Mouse (Mus musculus): Measurements from ENCODE around the gene Gmcl1. TPM values are rescaled to one million over a fixed set of nuclear protein-coding genes. Genes with fewer than 3 reads are reported as not detected.
A peak's percentile ranks its signal among the peaks of the same experiment; 100 is the strongest.

The Gmcl1 gene
- polyA plus RNA-seq, 1 experiment from 2014 or later: 16.7 TPM

DNA sequence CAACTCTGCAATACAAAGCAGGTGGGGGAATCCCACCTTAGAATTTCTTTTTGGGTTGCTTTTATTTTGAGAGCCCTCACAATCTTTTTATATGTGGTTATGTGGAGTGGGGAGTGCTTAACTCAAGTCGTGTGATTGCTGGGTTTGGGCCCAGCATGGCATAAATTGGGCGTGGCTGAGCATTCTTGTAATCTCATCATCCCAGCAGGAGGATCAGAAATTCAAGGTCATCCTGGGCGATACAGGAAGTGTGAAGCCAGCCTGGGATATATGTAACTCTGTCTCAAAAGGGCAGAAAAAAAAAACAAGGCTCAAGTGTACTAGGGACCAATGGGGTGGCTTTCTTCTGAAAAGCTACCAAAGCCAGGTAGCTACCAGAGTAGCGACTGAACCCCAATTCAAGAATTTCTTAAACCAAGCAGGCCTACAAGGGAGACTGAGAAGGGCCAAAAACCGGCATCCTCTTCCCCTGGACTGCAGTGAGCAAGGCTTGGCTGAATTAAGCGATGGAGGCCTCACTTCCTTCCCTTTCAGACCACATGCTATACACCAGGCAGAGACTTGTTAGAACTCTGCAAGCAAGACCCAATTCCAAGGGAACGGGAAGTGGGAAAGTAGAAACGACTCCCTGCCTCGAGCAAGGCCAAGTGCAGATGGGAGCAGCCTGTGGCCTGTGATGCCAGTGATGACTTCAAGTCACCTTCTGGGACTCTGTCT is 72.9 kb downstream of the Gmcl1 start:
- WGBS: 70% methylated on average over 9 of the region's 9 CpGs
- H3K9ac ChIP-seq (ENCODE audit: low read depth, low read length): no peak overlapping the region
- no peak overlapping the region for H3K4me2 ChIP-seq (replicated peaks; ENCODE audit: low read depth)
- H3K9me3 ChIP-seq (ENCODE audit: control insufficient read depth): no peaks in the 10 kb centered on the region
- no peak for TF ChIP-seq CTCF (IDR thresholded peaks at IDR 0.05; ENCODE audit: low read depth)
- no peak overlapping the region for H3K4me3 ChIP-seq (ENCODE audit: low read depth, low read length)
- no peak for ATAC-seq
- peaks cover 68% of the 10 kb centered on the region for H3K36me3 ChIP-seq (ENCODE audit: control insufficient read depth, insufficient read depth)
- H3K27me3 ChIP-seq (replicated peaks; ENCODE audit: control insufficient read depth, insufficient read depth, low read length): no peaks in the 10 kb centered on the region
- H3K4me1 ChIP-seq (replicated peaks; ENCODE audit: control insufficient read depth, insufficient read depth, low read length): 0 out of 2 replicates have a peak, but pooled peaks cover 2% of the 10 kb centered on the region
- H3K27ac ChIP-seq (ENCODE audit: low read depth, low read length): peak overlapping the region; percentile 35; the same call in 1 of the 2 replicates

GRCm38 (mm10) chr6:86658501-86658900 is 74.7 kb downstream of the Gmcl1 start:
- Histone ChIP-seq H3K27ac (ENCODE audit: low read depth, low read length) (no peak overlapping the region), H3K9ac (ENCODE audit: low read depth, low read length) (no peak overlapping the region), H3K4me3 (ENCODE audit: low read depth, low read length) (no peak overlapping the region), H3K9me3 (ENCODE audit: control insufficient read depth) (no peaks in the 10 kb centered on the region), H3K27me3 (replicated peaks; ENCODE audit: control insufficient read depth, insufficient read depth, low read length) (no peaks in the 10 kb centered on the region), H3K4me2 (replicated peaks; ENCODE audit: low read depth) (no peak overlapping the region), H3K4me1 (replicated peaks; ENCODE audit: control insufficient read depth, insufficient read depth, low read length) (0 out of 2 replicates have a peak, but pooled peaks cover 7% of the 10 kb centered on the region), H3K36me3 (ENCODE audit: control insufficient read depth, insufficient read depth) (peaks cover 61% of the 10 kb centered on the region)
- 81% methylated on average over 3 of the region's 3 CpGs for WGBS
- no peak for ATAC-seq
- TF ChIP-seq CTCF (IDR thresholded peaks at IDR 0.05; ENCODE audit: low read depth): no peak

GRCm38 (mm10) chr6:86654270-86654916 is 78.8 kb downstream of the Gmcl1 start:
- Histone ChIP-seq H3K27ac (ENCODE audit: low read depth, low read length) (peak overlapping the region; percentile 57), H3K4me2 (replicated peaks; ENCODE audit: low read depth) (0 out of 2 replicates have a peak overlapping the region, but pooled peaks have one; percentile 24), H3K36me3 (ENCODE audit: control insufficient read depth, insufficient read depth) (peaks cover 66% of the 10 kb centered on the region), H3K9ac (ENCODE audit: low read depth, low read length) (no peak overlapping the region), H3K27me3 (replicated peaks; ENCODE audit: control insufficient read depth, insufficient read depth, low read length) (no peaks in the 10 kb centered on the region), H3K4me1 (replicated peaks; ENCODE audit: control insufficient read depth, insufficient read depth, low read length) (0 out of 2 replicates have a peak, but pooled peaks cover 7% of the 10 kb centered on the region), H3K4me3 (ENCODE audit: low read depth, low read length) (no peak overlapping the region), H3K9me3 (ENCODE audit: control insufficient read depth) (no peaks in the 10 kb centered on the region)
- TF ChIP-seq CTCF (IDR thresholded peaks at IDR 0.05; ENCODE audit: low read depth): peak; percentile 71
- peak; percentile 92 for ATAC-seq
- WGBS: 52% methylated on average over 9 of the region's 9 CpGs

DNA sequence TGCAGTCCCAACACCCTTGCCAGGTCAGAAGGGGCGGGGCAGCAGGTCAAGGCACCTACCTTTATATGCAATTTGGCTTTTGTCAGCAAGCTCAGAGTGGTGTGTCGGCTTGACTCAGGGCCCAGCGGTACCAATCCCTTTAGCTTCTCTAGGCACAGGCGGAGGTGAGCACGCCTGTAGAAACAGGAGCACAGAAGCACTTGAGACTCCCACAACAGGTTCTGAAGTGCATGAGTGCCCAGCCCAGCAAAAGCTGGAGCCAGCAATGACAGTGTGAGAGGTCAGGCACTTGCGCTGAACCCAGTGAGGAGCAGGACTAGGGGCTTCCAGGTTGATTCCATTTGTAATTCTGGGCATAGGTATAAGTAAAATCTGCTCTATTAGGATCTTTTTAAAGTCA is 80.2 kb downstream of the Gmcl1 start:
- no peak overlapping the region for H3K4me3 ChIP-seq (ENCODE audit: low read depth, low read length)
- H3K4me1 ChIP-seq (replicated peaks; ENCODE audit: control insufficient read depth, insufficient read depth, low read length): 0 out of 2 replicates have a peak, but pooled peaks cover 7% of the 10 kb centered on the region
- H3K27me3 ChIP-seq (replicated peaks; ENCODE audit: control insufficient read depth, insufficient read depth, low read length): no peaks in the 10 kb centered on the region
- no peak overlapping the region for H3K9ac ChIP-seq (ENCODE audit: low read depth, low read length)
- no peak overlapping the region for H3K4me2 ChIP-seq (replicated peaks; ENCODE audit: low read depth)
- H3K9me3 ChIP-seq (ENCODE audit: control insufficient read depth): no peaks in the 10 kb centered on the region
- TF ChIP-seq CTCF (IDR thresholded peaks at IDR 0.05; ENCODE audit: low read depth): no peak
- peaks cover 65% of the 10 kb centered on the region for H3K36me3 ChIP-seq (ENCODE audit: control insufficient read depth, insufficient read depth)
- no peak overlapping the region for H3K27ac ChIP-seq (ENCODE audit: low read depth, low read length)
- ATAC-seq: no peak
- WGBS: 92% methylated on average over 6 of the region's 6 CpGs

DNA sequence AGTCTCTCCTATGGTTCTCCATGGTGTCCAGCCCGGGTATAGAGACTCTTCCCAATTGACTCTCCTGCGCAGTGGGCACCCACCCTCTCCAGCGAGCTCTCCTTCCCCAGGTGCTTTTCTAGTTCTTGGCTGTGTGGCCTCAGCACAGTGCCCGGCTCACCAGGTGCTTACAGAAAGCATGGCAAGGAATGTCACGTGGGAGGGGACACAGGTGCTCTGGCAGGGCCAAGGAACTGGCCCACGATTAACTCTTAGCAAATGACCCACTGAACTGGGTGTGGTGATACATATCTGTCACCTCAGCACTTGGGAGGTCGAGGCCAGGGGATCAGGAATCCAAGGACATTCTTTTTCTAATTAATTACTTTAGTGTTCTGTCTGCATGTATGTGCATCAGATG is 87.0 kb downstream of the Gmcl1 start:
- Histone ChIP-seq H3K9ac (ENCODE audit: low read depth, low read length) (no peak overlapping the region), H3K4me1 (replicated peaks; ENCODE audit: control insufficient read depth, insufficient read depth, low read length) (0 out of 2 replicates have a peak, but pooled peaks cover 3% of the 10 kb centered on the region), H3K4me3 (ENCODE audit: low read depth, low read length) (no peak overlapping the region), H3K36me3 (ENCODE audit: control insufficient read depth, insufficient read depth) (peaks cover 31% of the 10 kb centered on the region), H3K27me3 (replicated peaks; ENCODE audit: control insufficient read depth, insufficient read depth, low read length) (no peaks in the 10 kb centered on the region), H3K9me3 (ENCODE audit: control insufficient read depth) (no peaks in the 10 kb centered on the region), H3K27ac (ENCODE audit: low read depth, low read length) (no peak overlapping the region), H3K4me2 (replicated peaks; ENCODE audit: low read depth) (no peak overlapping the region)
- peak; percentile 63 for ATAC-seq
- 46% methylated on average over 7 of the region's 7 CpGs for WGBS
- TF ChIP-seq CTCF (IDR thresholded peaks at IDR 0.05; ENCODE audit: low read depth): no peak

- WGBS: 52% methylated on average over 4 of the region's 4 CpGs
- Histone ChIP-seq H3K27ac (ENCODE audit: low read depth, low read length) (no peak overlapping the region), H3K4me2 (replicated peaks; ENCODE audit: low read depth) (no peak overlapping the region), H3K9me3 (ENCODE audit: control insufficient read depth) (no peaks in the 10 kb centered on the region), H3K4me1 (replicated peaks; ENCODE audit: control insufficient read depth, insufficient read depth, low read length) (0 out of 2 replicates have a peak, but pooled peaks cover 3% of the 10 kb centered on the region), H3K27me3 (replicated peaks; ENCODE audit: control insufficient read depth, insufficient read depth, low read length) (no peaks in the 10 kb centered on the region), H3K4me3 (ENCODE audit: low read depth, low read length) (no peak overlapping the region), H3K36me3 (ENCODE audit: control insufficient read depth, insufficient read depth) (peaks cover 25% of the 10 kb centered on the region), H3K9ac (ENCODE audit: low read depth, low read length) (no peak overlapping the region)
- no peak; the same call in 1 of the 2 replicates for ATAC-seq
- TF ChIP-seq CTCF (IDR thresholded peaks at IDR 0.05; ENCODE audit: low read depth): no peak
Observed at GRCm38 (mm10) chr6:86645551-86645950, 87.6 kb downstream of the Gmcl1 start.
